Mouse (Mus musculus) stomach, embryonic 15.5 days (tissue): ENCODE data around the gene Sept10. TPM values are rescaled to one million over a fixed set of nuclear protein-coding genes. Genes with fewer than 3 reads are reported as not detected.

Experiments
- ATAC-seq: fragments of 200-750 bp; cut with Nextera tagmentation; 2 replicates; pipeline ENCODE4 v1.8.0; 2017; ENCODE audit warnings: low read depth, moderate number of reproducible peaks, moderate TSS enrichment; ENCODE audit not compliant: insufficient read depth, low FRiP score
- H3K27ac ChIP-seq: fragments of 300-500 bp; sonication (generic); 2 replicates; pipeline ENCODE4 v1.5.1; 2015; ENCODE audit warnings: mild to moderate bottlenecking, inconsistent platforms
- H3K27me3 ChIP-seq: fragments of 300-500 bp; sonication (generic); replicated peaks from 2 replicates; pipeline ENCODE4 v1.6.1; 2015; ENCODE audit warnings: inconsistent platforms
- H3K36me3 ChIP-seq: fragments of 300-500 bp; sonication (generic); 2 replicates; pipeline ENCODE4 v1.6.1; 2015; ENCODE audit warnings: inconsistent platforms
- H3K4me1 ChIP-seq: fragments of 300-500 bp; sonication (generic); 2 replicates; pipeline ENCODE4 v1.6.1; 2015; ENCODE audit warnings: inconsistent platforms
- H3K4me2 ChIP-seq: fragments of 300-500 bp; sonication (generic); 2 replicates; pipeline ENCODE4 v1.6.1; 2015; ENCODE audit warnings: mild to moderate bottlenecking, inconsistent platforms
- H3K4me3 ChIP-seq: fragments of 300-500 bp; sonication (generic); replicated peaks from 2 replicates; pipeline ENCODE4 v1.5.1; 2015; ENCODE audit warnings: inconsistent platforms
- H3K9ac ChIP-seq: fragments of 300-500 bp; sonication (generic); 2 replicates; pipeline ENCODE4 v1.6.1; 2015; ENCODE audit warnings: inconsistent platforms
- H3K9me3 ChIP-seq: fragments of 300-500 bp; sonication (generic); 2 replicates; pipeline ENCODE4 v1.6.1; 2016; ENCODE audit warnings: inconsistent platforms
- WGBS: fragments of 180-500 bp; shearing (Covaris S2); methylation state at CpG from one replicate; pipeline ENCODE4 v1.1.7; 2015; 5-methylcytosine and 5-hydroxymethylcytosine counted together
- polyA plus RNA-seq: library from polyadenylated mRNA; unstranded; fragments of >200 nt; fragmentation: Nextera tagmentation; extraction: Ambion mirVana; gene quantifications from 2 replicates; pipeline ENCODE4 v1.2.1, GENCODE M21; 2015

Gene Sept10
- polyA plus RNA-seq, 1 experiment from 2014 or later, result 41.7 TPM

DNA sequence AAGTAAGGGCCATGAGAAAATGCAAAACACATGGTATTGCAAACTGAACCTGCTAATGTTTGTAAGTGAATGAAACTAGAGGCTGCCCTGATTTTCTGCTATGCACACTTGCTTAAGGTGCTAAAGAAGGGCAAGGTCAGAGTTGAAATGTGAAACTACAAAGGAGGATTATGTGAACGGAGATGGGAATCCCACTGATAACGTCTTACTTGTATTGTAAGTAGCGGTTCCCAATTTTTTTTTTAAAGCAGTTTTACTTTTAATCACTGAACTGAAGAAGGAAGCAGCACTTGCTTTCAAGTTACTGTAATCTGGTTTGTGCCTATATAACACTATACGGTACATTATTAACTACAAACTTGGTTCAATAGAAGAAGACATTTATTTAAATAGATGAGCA lies 2.2 kb upstream of the Sept10 start:
- ATAC-seq, result no peak
- Histone ChIP-seq H3K4me1 (peaks cover 13% of the 10 kb centered on the region), H3K9me3 (no peaks in the 10 kb centered on the region), H3K36me3 (no peaks in the 10 kb centered on the region), H3K4me3 (peak overlapping the region; percentile 84; the same call in 1 of the 2 replicates), H3K4me2 (peak overlapping the region; percentile 98), H3K27me3 (no peaks in the 10 kb centered on the region), H3K27ac (no peak overlapping the region), H3K9ac (no peak overlapping the region)
- WGBS, result 75% methylated on average over 4 of the region's 4 CpGs

- no peak for ATAC-seq
- Histone ChIP-seq H3K27ac (no peak overlapping the region), H3K9ac (no peak overlapping the region)
These were observed 1.7 kb upstream of the Sept10 start for GRCm38 (mm10) chr10:59223301-59223700.

GRCm38 (mm10) chr10:59222271-59223101 lies 839 bp upstream of the Sept10 start:
- Histone ChIP-seq H3K27me3 (no peaks in the 10 kb centered on the region), H3K4me3 (peak overlapping the region; percentile 84), H3K9me3 (no peaks in the 10 kb centered on the region), H3K27ac (peak overlapping the region; percentile 95), H3K36me3 (no peaks in the 10 kb centered on the region), H3K4me2 (peak overlapping the region; percentile 98), H3K4me1 (peaks cover 13% of the 10 kb centered on the region), H3K9ac (peak overlapping the region; percentile 71)
- 4% methylated on average over 49 of the region's 49 CpGs for WGBS
- no peak; the same call in 1 of the 2 replicates for ATAC-seq

More at GRCm38 (mm10) chr10:59223301-59223700, 1.7 kb upstream of the Sept10 start:
- H3K4me1 ChIP-seq, result peaks cover 13% of the 10 kb centered on the region
- no peaks in the 10 kb centered on the region for H3K36me3 ChIP-seq
- peak overlapping the region; percentile 84 for H3K4me3 ChIP-seq
- peak overlapping the region; percentile 98 for H3K4me2 ChIP-seq
- 42% methylated on average over 14 of the region's 14 CpGs for WGBS
- H3K9me3 ChIP-seq, result no peaks in the 10 kb centered on the region
- no peaks in the 10 kb centered on the region for H3K27me3 ChIP-seq

DNA sequence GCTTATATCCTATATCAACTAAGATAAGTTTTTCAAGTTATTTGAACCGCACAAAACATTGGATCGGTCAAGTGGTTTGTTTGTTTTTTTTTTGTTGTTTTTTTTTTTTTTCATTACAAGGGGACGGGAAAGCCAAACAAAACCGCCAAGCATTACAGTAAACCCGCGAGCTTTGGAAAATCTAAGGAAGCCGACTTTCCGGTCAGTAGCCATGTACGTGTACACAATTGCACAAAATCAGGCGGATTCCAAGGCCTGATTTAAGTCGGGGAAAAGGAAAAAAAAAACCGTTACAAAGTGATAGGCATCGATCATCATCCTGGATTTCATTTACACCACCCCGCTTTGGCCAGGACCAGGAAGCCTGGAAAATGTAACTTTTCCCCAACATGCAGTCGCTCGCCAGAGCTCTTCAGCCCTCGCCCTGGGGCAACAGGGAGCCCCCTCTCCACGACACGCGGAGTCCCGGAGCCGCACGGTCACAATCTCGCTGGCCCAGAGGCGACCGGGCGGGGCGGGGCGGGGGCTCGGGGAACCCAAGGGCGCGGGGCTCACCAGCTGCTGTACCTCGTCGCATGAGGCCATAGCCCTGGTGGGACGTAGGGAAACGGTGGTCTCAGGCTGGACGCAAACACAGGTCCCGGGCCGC lies 699 bp downstream of the Sept10 start:
- Histone ChIP-seq H3K27ac (peak overlapping the region; percentile 95), H3K27me3 (no peaks in the 10 kb centered on the region), H3K4me3 (peak overlapping the region; percentile 84), H3K4me1 (peaks cover 13% of the 10 kb centered on the region), H3K9ac (peak overlapping the region; percentile 84), H3K9me3 (no peaks in the 10 kb centered on the region), H3K4me2 (peak overlapping the region; percentile 98), H3K36me3 (no peaks in the 10 kb centered on the region)
- 1% methylated on average over 39 of the region's 39 CpGs for WGBS
- ATAC-seq, result no peak

- H3K9ac ChIP-seq, result no peak overlapping the region
- no peak overlapping the region for H3K27ac ChIP-seq
- H3K4me1 ChIP-seq, result no peaks in the 10 kb centered on the region
- H3K27me3 ChIP-seq, result no peaks in the 10 kb centered on the region
- ATAC-seq, result no peak
- no peak overlapping the region for H3K4me2 ChIP-seq
- H3K4me3 ChIP-seq, result no peak overlapping the region
- H3K36me3 ChIP-seq, result no peaks in the 10 kb centered on the region
- H3K9me3 ChIP-seq, result no peaks in the 10 kb centered on the region
These were observed 21.6 kb downstream of the Sept10 start for GRCm38 (mm10) chr10:59200011-59200410.

GRCm38 (mm10) chr10:59196763-59197162 lies 24.9 kb downstream of the Sept10 start:
- H3K4me1 ChIP-seq, result no peaks in the 10 kb centered on the region
- no peak for ATAC-seq
- no peaks in the 10 kb centered on the region for H3K36me3 ChIP-seq
- H3K4me2 ChIP-seq, result no peak overlapping the region
- H3K27me3 ChIP-seq, result no peaks in the 10 kb centered on the region
- WGBS, result 85% methylated on average over 3 of the region's 3 CpGs
- no peak overlapping the region for H3K9ac ChIP-seq
- H3K27ac ChIP-seq, result no peak overlapping the region
- H3K9me3 ChIP-seq, result no peaks in the 10 kb centered on the region
- no peak overlapping the region for H3K4me3 ChIP-seq

DNA sequence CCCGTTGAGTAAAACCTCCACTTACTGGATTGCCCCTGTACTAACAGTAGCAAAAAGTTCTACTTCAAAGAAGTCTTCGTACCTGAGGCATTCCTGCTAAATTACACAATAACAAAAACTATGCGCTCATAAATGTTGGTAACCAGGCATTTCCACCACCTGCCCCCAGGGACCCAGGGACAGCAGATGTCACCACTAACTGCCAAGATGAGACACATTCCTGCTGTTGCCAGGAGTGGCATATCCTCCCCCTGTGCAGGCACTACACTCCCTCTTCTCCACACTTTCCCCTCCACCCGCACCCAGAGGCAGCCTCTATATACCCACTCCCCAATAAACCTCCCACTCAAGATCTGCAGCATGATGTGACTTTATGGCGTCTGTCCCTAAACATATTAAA lies 26.8 kb downstream of the Sept10 start:
- no peaks in the 10 kb centered on the region for H3K36me3 ChIP-seq
- 66% methylated on average over 5 of the region's 5 CpGs for WGBS
- no peaks in the 10 kb centered on the region for H3K27me3 ChIP-seq
- no peak for ATAC-seq
- no peak overlapping the region for H3K4me3 ChIP-seq
- H3K9ac ChIP-seq, result no peak overlapping the region
- H3K9me3 ChIP-seq, result no peaks in the 10 kb centered on the region
- H3K4me2 ChIP-seq, result no peak overlapping the region
- no peaks in the 10 kb centered on the region for H3K4me1 ChIP-seq
- H3K27ac ChIP-seq, result no peak overlapping the region

- 59% methylated on average over 3 of the region's 3 CpGs for WGBS
- no peaks in the 10 kb centered on the region for H3K4me1 ChIP-seq
- H3K4me3 ChIP-seq, result no peak overlapping the region
- H3K27me3 ChIP-seq, result no peaks in the 10 kb centered on the region
- H3K4me2 ChIP-seq, result no peak overlapping the region
- H3K9ac ChIP-seq, result no peak overlapping the region
- H3K27ac ChIP-seq, result no peak overlapping the region
- no peaks in the 10 kb centered on the region for H3K9me3 ChIP-seq
- no peak for ATAC-seq
- no peaks in the 10 kb centered on the region for H3K36me3 ChIP-seq
These were observed 39.3 kb downstream of the Sept10 start for GRCm38 (mm10) chr10:59182306-59182705.

DNA sequence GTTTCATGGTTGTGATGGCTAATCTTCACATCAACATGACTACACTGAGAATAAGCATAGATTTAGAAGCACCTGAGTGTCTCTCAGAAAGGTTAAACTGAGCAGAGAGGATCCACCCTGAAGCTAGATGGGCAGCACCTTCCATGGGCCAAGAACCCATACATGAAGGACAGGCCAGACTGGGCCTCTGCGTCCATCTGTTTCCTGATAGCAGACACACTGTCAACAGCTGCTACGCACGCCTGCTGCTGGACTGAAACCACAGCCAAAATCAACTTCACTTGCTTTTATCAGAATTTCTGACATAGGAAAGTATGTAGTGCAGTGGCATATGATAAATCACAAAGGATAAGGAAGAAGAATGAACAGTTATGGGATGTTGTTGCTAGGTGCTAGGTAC lies 42.0 kb downstream of the Sept10 start:
- H3K9me3 ChIP-seq, result no peaks in the 10 kb centered on the region
- WGBS, result 52% methylated on average over 3 of the region's 3 CpGs
- no peaks in the 10 kb centered on the region for H3K36me3 ChIP-seq

GRCm38 (mm10) chr10:59172539-59172938 lies 49.1 kb downstream of the Sept10 start:
- no peaks in the 10 kb centered on the region for H3K27me3 ChIP-seq
- no peak overlapping the region for H3K4me3 ChIP-seq
- no peaks in the 10 kb centered on the region for H3K9me3 ChIP-seq
- H3K4me1 ChIP-seq, result no peaks in the 10 kb centered on the region
- H3K9ac ChIP-seq, result no peak overlapping the region
- no peak overlapping the region for H3K4me2 ChIP-seq
- no peak overlapping the region for H3K27ac ChIP-seq
- 80% methylated on average over 1 of the region's 1 CpGs for WGBS
- 0 out of 2 replicates have a peak, but pooled peaks cover 2% of the 10 kb centered on the region for H3K36me3 ChIP-seq
- no peak for ATAC-seq

More for the DNA sequence above, 42.0 kb downstream of the Sept10 start:
- no peak overlapping the region for H3K4me3 ChIP-seq
- no peak overlapping the region for H3K27ac ChIP-seq
- H3K27me3 ChIP-seq, result no peaks in the 10 kb centered on the region
- no peak for ATAC-seq
- H3K4me1 ChIP-seq, result no peaks in the 10 kb centered on the region
- no peak overlapping the region for H3K9ac ChIP-seq
- H3K4me2 ChIP-seq, result no peak overlapping the region

- no peak overlapping the region for H3K4me3 ChIP-seq
- H3K9ac ChIP-seq, result no peak overlapping the region
- 0 out of 2 replicates have a peak, but pooled peaks cover 2% of the 10 kb centered on the region for H3K36me3 ChIP-seq
- H3K4me2 ChIP-seq, result no peak overlapping the region
- H3K27me3 ChIP-seq, result no peaks in the 10 kb centered on the region
- WGBS, result 66% methylated on average over 3 of the region's 3 CpGs
- H3K4me1 ChIP-seq, result no peaks in the 10 kb centered on the region
- H3K27ac ChIP-seq, result no peak overlapping the region; the same call in 1 of the 2 replicates
- no peak for ATAC-seq
- no peaks in the 10 kb centered on the region for H3K9me3 ChIP-seq
These were observed 50.6 kb downstream of the Sept10 start for GRCm38 (mm10) chr10:59171042-59171441.
